19 mouse cellular contexts compared by ENCODE assay signal in the genomic region with DNA sequence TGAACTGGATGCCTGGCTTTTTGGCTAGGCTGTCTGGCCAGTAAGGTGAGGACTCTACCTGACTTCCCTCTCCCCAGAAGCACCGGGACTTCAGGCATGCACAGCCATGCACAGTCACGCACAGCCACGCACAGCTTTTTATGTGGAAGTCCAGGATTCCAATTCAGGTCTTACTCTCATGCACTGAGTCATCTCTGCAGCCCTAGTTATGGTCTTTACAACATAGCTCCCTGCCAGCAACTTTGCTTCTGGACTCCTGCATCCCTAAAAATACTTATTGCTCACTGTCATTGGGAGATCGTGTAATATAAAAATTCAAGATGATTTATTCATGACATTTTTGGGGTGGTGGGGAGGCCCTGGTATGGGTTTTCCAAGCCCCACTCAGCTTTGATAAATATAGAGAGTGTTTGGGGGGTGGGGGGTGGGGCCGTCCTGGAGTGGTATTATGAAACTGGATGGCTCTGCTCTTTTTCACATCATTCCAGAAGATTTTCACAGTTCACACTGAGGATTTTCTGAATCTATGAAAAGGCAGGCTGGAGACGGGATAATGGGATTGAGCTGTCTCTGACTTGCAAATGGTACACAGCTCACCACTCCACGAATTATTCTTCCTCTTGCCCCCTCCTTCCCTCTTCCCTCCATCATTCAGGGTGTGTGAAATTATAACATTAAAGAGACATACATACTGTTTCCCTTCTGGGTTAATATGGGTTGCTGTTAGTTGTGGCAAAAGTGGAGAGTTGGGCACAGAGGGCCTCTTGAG.
DNase-seq lines count a peak whose midpoint lies in the region; ATAC-seq and TF ChIP-seq lines count a peak whose summit lies in the region.
"Had no signal": no experiment of that assay in that cellular context is flagged by ENCODE, and none has a peak within 500 bp of the region (broad histone marks: within the 10 kb centered on the region; RNA-seq: fewer than 3 reads in every experiment).

No protein-coding gene starts in this region.

- TF ChIP-seq POLR2A in brain, embryonic 14.5 days (IDR thresholded peaks at IDR 0.05; ENCODE audit: borderline replicate concordance, extremely low read depth, insufficient read depth, insufficient read length, poor library complexity, severe bottlenecking): no peak

- H3K36me3 ChIP-seq in hindbrain, embryonic 14.5 days (replicated peaks; ENCODE audit: control insufficient read depth, insufficient read depth): no peaks in the 10 kb centered on the region
- H3K36me3 ChIP-seq in hindbrain, postnatal 0 days (ENCODE audit: insufficient read depth, low read length): no peaks in the 10 kb centered on the region
- H3K36me3 ChIP-seq in forebrain, embryonic 15.5 days: no peaks in the 10 kb centered on the region
- no peaks in the 10 kb centered on the region for H3K36me3 ChIP-seq in midbrain, embryonic 14.5 days (ENCODE audit: control insufficient read depth, insufficient read depth, low read length)
- no peaks in the 10 kb centered on the region for H3K36me3 ChIP-seq in intestine, embryonic 16.5 days (ENCODE audit: control insufficient read depth, insufficient read depth, low read length)
- H3K36me3 ChIP-seq in liver, embryonic 12.5 days: no peaks in the 10 kb centered on the region
- H3K36me3 ChIP-seq: embryonic facial prominence, embryonic 10.5 days; limb, embryonic 10.5 days had no signal

- DNase-seq in hindbrain, embryonic 14.5 days (ENCODE audit: low spot score): no peak
- no peak for DNase-seq in hindbrain, postnatal 0 days (ENCODE audit: low spot score)
- peak; percentile 37 for DNase-seq in brain, embryonic 14.5 days (ENCODE audit: low read depth)
- peak; percentile 46 for DNase-seq in midbrain, embryonic 14.5 days
- no peak for DNase-seq in retina, postnatal 1 day
- DNase-seq: adrenal gland, adult 8-10 months; cerebellum, adult 9-10 months; kidney, adult 8-10 months; kidney, postnatal 10 days; liver; lung, postnatal 4 days; right cerebral cortex, postnatal 25 days had no signal

- H3K4me1 ChIP-seq in hindbrain, embryonic 14.5 days (replicated peaks; ENCODE audit: control insufficient read depth, insufficient read depth, low read length): peaks cover 23% of the 10 kb centered on the region
- H3K4me1 ChIP-seq in hindbrain, postnatal 0 days (ENCODE audit: insufficient read depth, low read length): no peaks in the 10 kb centered on the region
- peaks cover 23% of the 10 kb centered on the region for H3K4me1 ChIP-seq in forebrain, embryonic 15.5 days
- H3K4me1 ChIP-seq in midbrain, embryonic 14.5 days (ENCODE audit: control insufficient read depth, insufficient read depth, low read length): peaks cover 38% of the 10 kb centered on the region
- no peaks in the 10 kb centered on the region for H3K4me1 ChIP-seq in intestine, embryonic 16.5 days (ENCODE audit: control insufficient read depth, insufficient read depth, low read length)
- H3K4me1 ChIP-seq in liver, embryonic 12.5 days: peaks cover 34% of the 10 kb centered on the region
- H3K4me1 ChIP-seq: limb, embryonic 10.5 days had no signal

- H3K9me3 ChIP-seq in hindbrain, embryonic 14.5 days (ENCODE audit: control insufficient read depth, low read length): no peaks in the 10 kb centered on the region
- no peaks in the 10 kb centered on the region for H3K9me3 ChIP-seq in hindbrain, postnatal 0 days (ENCODE audit: low read length)
- no peaks in the 10 kb centered on the region for H3K9me3 ChIP-seq in forebrain, embryonic 15.5 days
- no peaks in the 10 kb centered on the region for H3K9me3 ChIP-seq in midbrain, embryonic 14.5 days (ENCODE audit: control insufficient read depth, low read length)
- H3K9me3 ChIP-seq in intestine, embryonic 16.5 days (ENCODE audit: control insufficient read depth, low read length): no peaks in the 10 kb centered on the region
- H3K9me3 ChIP-seq in liver, embryonic 12.5 days (replicated peaks): no peaks in the 10 kb centered on the region
- H3K9me3 ChIP-seq: embryonic facial prominence, embryonic 10.5 days; limb, embryonic 10.5 days had no signal

- no peak overlapping the region for H3K4me3 ChIP-seq in hindbrain, embryonic 14.5 days (replicated peaks; ENCODE audit: low read length)
- no peak overlapping the region for H3K4me3 ChIP-seq in hindbrain, postnatal 0 days (ENCODE audit: low read length)
- no peak overlapping the region for H3K4me3 ChIP-seq in forebrain, embryonic 15.5 days
- H3K4me3 ChIP-seq in midbrain, embryonic 14.5 days (replicated peaks; ENCODE audit: low read depth, low read length): no peak overlapping the region
- no peak overlapping the region for H3K4me3 ChIP-seq in intestine, embryonic 16.5 days (ENCODE audit: low read length)
- H3K4me3 ChIP-seq in liver, embryonic 12.5 days: no peak overlapping the region
- H3K4me3 ChIP-seq: embryonic facial prominence, embryonic 10.5 days; limb, embryonic 10.5 days had no signal

- H3K9ac ChIP-seq in hindbrain, embryonic 14.5 days: no peak overlapping the region
- no peak overlapping the region for H3K9ac ChIP-seq in hindbrain, postnatal 0 days (replicated peaks; ENCODE audit: low read length)
- H3K9ac ChIP-seq in forebrain, embryonic 15.5 days (replicated peaks): no peak overlapping the region
- no peak overlapping the region for H3K9ac ChIP-seq in midbrain, embryonic 14.5 days (replicated peaks; ENCODE audit: low read length)
- no peak overlapping the region for H3K9ac ChIP-seq in intestine, embryonic 16.5 days (ENCODE audit: low read depth, low read length)
- H3K9ac ChIP-seq in liver, embryonic 12.5 days: no peak overlapping the region

- no peak for TF ChIP-seq CTCF in hindbrain, postnatal 0 days (IDR thresholded peaks at IDR 0.05; ENCODE audit: low read depth)
- TF ChIP-seq CTCF in brain, embryonic 14.5 days (IDR thresholded peaks at IDR 0.05; ENCODE audit: borderline replicate concordance, extremely low read depth, insufficient read depth, insufficient read length): no peak

- H3K27ac ChIP-seq in hindbrain, embryonic 14.5 days: peak overlapping the region; percentile 69
- no peak overlapping the region for H3K27ac ChIP-seq in hindbrain, postnatal 0 days
- peak overlapping the region; percentile 51; the same call in 1 of the 2 replicates for H3K27ac ChIP-seq in forebrain, embryonic 15.5 days (replicated peaks)
- H3K27ac ChIP-seq in midbrain, embryonic 14.5 days (replicated peaks; ENCODE audit: low read depth, low read length): peak overlapping the region; percentile 74
- H3K27ac ChIP-seq in intestine, embryonic 16.5 days (ENCODE audit: low read length): no peak overlapping the region
- no peak overlapping the region for H3K27ac ChIP-seq in liver, embryonic 12.5 days
- H3K27ac ChIP-seq: embryonic facial prominence, embryonic 10.5 days; limb, embryonic 10.5 days had no signal

- no peak for ATAC-seq in hindbrain, embryonic 14.5 days (ENCODE audit: low FRiP score)
- ATAC-seq in hindbrain, postnatal 0 days: no peak
- peak; percentile 30; the same call in 1 of the 2 replicates for ATAC-seq in forebrain, embryonic 15.5 days (replicated peaks)
- peak; percentile 38; the same call in 1 of the 2 replicates for ATAC-seq in midbrain, embryonic 14.5 days (ENCODE audit: low FRiP score, low TSS enrichment)
- no peak for ATAC-seq in intestine, embryonic 16.5 days
- ATAC-seq in liver, embryonic 12.5 days: no peak
- ATAC-seq: activated CD4-positive, CD25-positive, alpha-beta regulatory T cell, adult 4 months; inflammation-experienced regulatory T-cells, adult 6 months had no signal

- H3K4me2 ChIP-seq in hindbrain, embryonic 14.5 days (replicated peaks): no peak overlapping the region
- H3K4me2 ChIP-seq in hindbrain, postnatal 0 days (ENCODE audit: low read depth, low read length): no peak overlapping the region
- H3K4me2 ChIP-seq in forebrain, embryonic 15.5 days (replicated peaks): no peak overlapping the region
- H3K4me2 ChIP-seq in midbrain, embryonic 14.5 days (ENCODE audit: low read length): no peak overlapping the region
- H3K4me2 ChIP-seq in intestine, embryonic 16.5 days (ENCODE audit: low read depth, low read length): no peak overlapping the region
- H3K4me2 ChIP-seq in liver, embryonic 12.5 days: no peak overlapping the region

- WGBS in hindbrain, embryonic 14.5 days: 85% methylated on average over 7 of the region's 7 CpGs
- 84% methylated on average over 7 of the region's 7 CpGs for WGBS in hindbrain, postnatal 0 days
- WGBS in forebrain, embryonic 15.5 days: 71% methylated on average over 7 of the region's 7 CpGs
- WGBS in midbrain, embryonic 14.5 days: 54% methylated on average over 7 of the region's 7 CpGs
- WGBS in intestine, embryonic 16.5 days: 80% methylated on average over 7 of the region's 7 CpGs
- WGBS in liver, embryonic 12.5 days (ENCODE audit: insufficient replicate concordance): 76% methylated on average over 7 of the region's 7 CpGs

- H3K27me3 ChIP-seq in hindbrain, embryonic 14.5 days (ENCODE audit: control insufficient read depth, insufficient read depth, low read length): no peaks in the 10 kb centered on the region
- H3K27me3 ChIP-seq in hindbrain, postnatal 0 days (ENCODE audit: insufficient read depth, low read length): no peaks in the 10 kb centered on the region
- H3K27me3 ChIP-seq in forebrain, embryonic 15.5 days: no peaks in the 10 kb centered on the region
- no peaks in the 10 kb centered on the region for H3K27me3 ChIP-seq in midbrain, embryonic 14.5 days (ENCODE audit: control insufficient read depth, insufficient read depth, low read length)
- H3K27me3 ChIP-seq in intestine, embryonic 16.5 days (replicated peaks; ENCODE audit: control insufficient read depth, insufficient read depth, low read length): no peaks in the 10 kb centered on the region
- no peaks in the 10 kb centered on the region for H3K27me3 ChIP-seq in liver, embryonic 12.5 days (replicated peaks)

Comparison
In these comparisons a context has a peak if more than half of its experiments do, and no peak if none do; other contexts are left out.
1. H3K27ac ChIP-seq: peak in hindbrain, embryonic 14.5 days (single experiment), forebrain, embryonic 15.5 days (single experiment) and midbrain, embryonic 14.5 days (single experiment); none in hindbrain, postnatal 0 days (single experiment), intestine, embryonic 16.5 days (single experiment) and liver, embryonic 12.5 days (single experiment).
2. ATAC-seq: peak in forebrain, embryonic 15.5 days (single experiment) and midbrain, embryonic 14.5 days (single experiment); none in hindbrain, embryonic 14.5 days (single experiment), hindbrain, postnatal 0 days (single experiment), intestine, embryonic 16.5 days (single experiment) and liver, embryonic 12.5 days (single experiment).
3. DNase-seq: peak in brain, embryonic 14.5 days (single experiment) and midbrain, embryonic 14.5 days (single experiment); none in hindbrain, embryonic 14.5 days (single experiment), hindbrain, postnatal 0 days (single experiment) and retina, postnatal 1 day (single experiment).